In genomic region chr6:100896883-100897282, GRCm38 (mm10) we compare ENCODE assay signal across 28 mouse cellular contexts.
"Had no signal": no experiment of that assay in that cellular context is flagged by ENCODE, and none has a peak within 500 bp of the region (broad histone marks: within the 10 kb centered on the region; RNA-seq: fewer than 3 reads in every experiment).

No protein-coding gene starts in this region.

- ATAC-seq: forebrain, embryonic 13.5 days; forebrain, embryonic 14.5 days; forebrain, embryonic 15.5 days; forebrain, embryonic 16.5 days; forebrain, postnatal 0 days had no signal

- H3K4me3 ChIP-seq: embryonic facial prominence, embryonic 10.5 days; embryonic facial prominence, embryonic 12.5 days; embryonic facial prominence, embryonic 13.5 days; embryonic facial prominence, embryonic 15.5 days; erythroblast, embryonic 14.5 days; forebrain, embryonic 10.5 days; forebrain, embryonic 12.5 days; forebrain, embryonic 13.5 days; forebrain, embryonic 15.5 days; gastrocnemius, adult 2 months had no signal

- H3K4me1 ChIP-seq: embryonic facial prominence, embryonic 10.5 days; embryonic facial prominence, embryonic 12.5 days; embryonic facial prominence, embryonic 13.5 days; forebrain, embryonic 10.5 days; forebrain, embryonic 12.5 days had no signal

- H3K27me3 ChIP-seq: embryonic facial prominence, embryonic 12.5 days; embryonic facial prominence, embryonic 13.5 days; embryonic facial prominence, embryonic 15.5 days; forebrain, embryonic 13.5 days; forebrain, embryonic 15.5 days had no signal

- H3K36me3 ChIP-seq: embryonic facial prominence, embryonic 10.5 days; embryonic facial prominence, embryonic 12.5 days; embryonic facial prominence, embryonic 13.5 days; embryonic facial prominence, embryonic 15.5 days; forebrain, embryonic 10.5 days; forebrain, embryonic 12.5 days; forebrain, embryonic 15.5 days had no signal

- H3K9me3 ChIP-seq: embryonic facial prominence, embryonic 10.5 days; embryonic facial prominence, embryonic 12.5 days; embryonic facial prominence, embryonic 13.5 days; embryonic facial prominence, embryonic 15.5 days; forebrain, embryonic 10.5 days; forebrain, embryonic 12.5 days; forebrain, embryonic 13.5 days; forebrain, embryonic 15.5 days had no signal

- H3K9ac ChIP-seq: embryonic facial prominence, embryonic 12.5 days; embryonic facial prominence, embryonic 13.5 days; embryonic facial prominence, embryonic 15.5 days; forebrain, embryonic 12.5 days; forebrain, embryonic 13.5 days; forebrain, embryonic 15.5 days; forebrain, postnatal 0 days had no signal

- H3K27ac ChIP-seq: embryonic facial prominence, embryonic 10.5 days; embryonic facial prominence, embryonic 12.5 days; embryonic facial prominence, embryonic 13.5 days; embryonic facial prominence, embryonic 15.5 days; forebrain, embryonic 10.5 days; forebrain, embryonic 12.5 days; forebrain, embryonic 13.5 days; forebrain, embryonic 15.5 days; gastrocnemius, adult 2 months had no signal

- H3K4me2 ChIP-seq: embryonic facial prominence, embryonic 12.5 days; embryonic facial prominence, embryonic 13.5 days; embryonic facial prominence, embryonic 15.5 days; forebrain, embryonic 12.5 days; forebrain, embryonic 13.5 days; forebrain, embryonic 15.5 days had no signal

- DNase-seq: cerebellum, adult 2 months; cerebellum, adult 8-10 months; cerebellum, adult 9-10 months; cerebellum, adult 9-11 months; cerebellum, postnatal 10 days; cerebellum, postnatal 14 days; cerebellum, postnatal 25 days; cerebellum, postnatal 36 days; embryo, embryonic 11 days; forebrain, postnatal 0 days; gastrocnemius, adult 2 months; gastrocnemius, postnatal 10 days; gastrocnemius, postnatal 14 days; gastrocnemius, postnatal 25 days; gastrocnemius, postnatal 36 days; heart, adult 11 months; heart, adult 18-20 months had no signal
